Mouse (Mus musculus) heart, postnatal 0 days (tissue): ENCODE results near the gene Ube4b. TPM values are rescaled to one million over a fixed set of nuclear protein-coding genes. Genes with fewer than 3 reads are reported as not detected.

Experiments used
- ATAC-seq: fragments of 200-750 bp; cut with Nextera tagmentation; 2 replicates; pipeline ENCODE4 v1.8.0; 2017; ENCODE audit warnings: low read depth, moderate number of reproducible peaks, moderate library complexity; ENCODE audit not compliant: insufficient read depth
- DNase-seq: peaks from one replicate; pipeline ENCODE4 v3.0.0-alpha.2; 2016; ENCODE audit warnings: low spot score
- H3K27ac ChIP-seq: fragments of 300-500 bp; sonication (generic); 2 replicates; pipeline ENCODE4 v1.5.1; 2014; ENCODE audit warnings: low read depth, mild to moderate bottlenecking
- H3K27me3 ChIP-seq: fragments of 300-500 bp; sonication (generic); 2 replicates; pipeline ENCODE4 v1.6.1; 2014; ENCODE audit warnings: low read length, mixed read lengths; ENCODE audit not compliant: control insufficient read depth, insufficient read depth
- H3K36me3 ChIP-seq: fragments of 300-500 bp; sonication (generic); replicated peaks from 2 replicates; pipeline ENCODE4 v1.6.1; 2014; ENCODE audit warnings: low read length, mixed read lengths; ENCODE audit not compliant: control insufficient read depth, insufficient read depth
- H3K4me1 ChIP-seq: fragments of 300-500 bp; sonication (generic); 2 replicates; pipeline ENCODE4 v1.6.1; 2014; ENCODE audit warnings: antibody characterized with exemption; ENCODE audit not compliant: control insufficient read depth, insufficient read depth
- H3K4me2 ChIP-seq: fragments of 300-500 bp; sonication (generic); 2 replicates; pipeline ENCODE4 v1.6.1; 2014; ENCODE audit warnings: low read depth, mild to moderate bottlenecking, low read length, moderate library complexity
- H3K4me3 ChIP-seq: fragments of 300-500 bp; sonication (generic); 2 replicates; pipeline ENCODE4 v1.5.1; 2014; ENCODE audit warnings: low read depth, low read length
- H3K9ac ChIP-seq: fragments of 300-500 bp; sonication (generic); replicated peaks from 2 replicates; pipeline ENCODE4 v1.6.1; 2014; ENCODE audit warnings: low read depth, low read length, mixed read lengths
- H3K9me3 ChIP-seq: fragments of 300-500 bp; sonication (generic); replicated peaks from 2 replicates; pipeline ENCODE4 v1.6.1; 2016; ENCODE audit warnings: low read length; ENCODE audit not compliant: control insufficient read depth
- CTCF ChIP-seq: IDR thresholded peaks from 2 replicates; pipeline ENCODE4 v1.5.1; 2016; ENCODE audit warnings: antibody characterized with exemption, control low read depth, low read depth
- EP300 ChIP-seq: IDR thresholded peaks from 2 replicates; pipeline ENCODE4 v1.6.1; 2016; ENCODE audit warnings: antibody characterized with exemption, low read depth
- WGBS: fragments of 180-500 bp; shearing (Covaris S2); extraction: QIAGEN DNeasy Blood & Tissue Kit; methylation state at CpG from one replicate; pipeline ENCODE4 v1.1.7; 2014; 5-methylcytosine and 5-hydroxymethylcytosine counted together
- polyA plus RNA-seq: library from polyadenylated mRNA; unstranded; fragments of >200 nt; fragmentation: Nextera tagmentation; extraction: Ambion mirVana; gene quantifications from 2 replicates; pipeline ENCODE4 v1.2.1, GENCODE M21; 2015
- total RNA-seq: library from RNA; depleted of rRNA; stranded (reverse); fragments of >200 nt; gene quantifications from 2 replicates; pipeline ENCODE4 v1.2.3, GENCODE M21; 2014; ENCODE audit warnings: low replicate concordance

Gene Ube4b
- total and polyA plus RNA-seq, 2 experiments from 2014 or later = 20.2 to 56.4 TPM

GRCm38 (mm10) chr4:149374662-149375061 lies 51.9 kb downstream of the Ube4b start:
- Histone ChIP-seq H3K9ac (no peak overlapping the region), H3K27ac (no peak overlapping the region), H3K4me1 (no peaks in the 10 kb centered on the region), H3K27me3 (no peaks in the 10 kb centered on the region), H3K4me2 (no peak overlapping the region), H3K36me3 (peaks cover 82% of the 10 kb centered on the region), H3K9me3 (no peaks in the 10 kb centered on the region), H3K4me3 (no peak overlapping the region)
- DNase-seq (no peak), ATAC-seq (no peak)
- TF ChIP-seq EP300 (no peak), CTCF (no peak)
- WGBS = 86% methylated on average over 11 of the region's 11 CpGs

GRCm38 (mm10) chr4:149373927-149374326 lies 52.6 kb downstream of the Ube4b start:
- whole genome bisulfite sequencing = 72% methylated on average over 9 of the region's 9 CpGs
- ATAC-seq = no peak
- Histone ChIP-seq H3K36me3 (peaks cover 82% of the 10 kb centered on the region), H3K4me1 (no peaks in the 10 kb centered on the region), H3K4me2 (no peak overlapping the region), H3K27me3 (no peaks in the 10 kb centered on the region), H3K27ac (no peak overlapping the region), H3K9ac (no peak overlapping the region), H3K4me3 (no peak overlapping the region), H3K9me3 (no peaks in the 10 kb centered on the region)
- no peak for DNase-seq
- no peak for TF ChIP-seq CTCF

GRCm38 (mm10) chr4:149373431-149373830 lies 53.1 kb downstream of the Ube4b start:
- WGBS = 66% methylated on average over 5 of the region's 5 CpGs
- no peak overlapping the region for H3K9ac ChIP-seq

GRCm38 (mm10) chr4:149365702-149366370 lies 60.7 kb downstream of the Ube4b start:
- H3K36me3 ChIP-seq = peaks cover 77% of the 10 kb centered on the region
- DNase-seq (peak; percentile 42), ATAC-seq (peak; percentile 69)
- 0 out of 2 replicates have a peak overlapping the region, but pooled peaks have one; percentile 5 for H3K9ac ChIP-seq
- TF ChIP-seq CTCF (no peak), EP300 (no peak; the same call in 1 of the 2 replicates)
- peak overlapping the region; percentile 86 for H3K27ac ChIP-seq
- no peaks in the 10 kb centered on the region for H3K27me3 ChIP-seq
- H3K4me1 ChIP-seq = peaks cover 7% of the 10 kb centered on the region
- no peak overlapping the region for H3K4me2 ChIP-seq
- no peaks in the 10 kb centered on the region for H3K9me3 ChIP-seq
- 50% methylated on average over 12 of the region's 12 CpGs for WGBS
- no peak overlapping the region for H3K4me3 ChIP-seq

More at GRCm38 (mm10) chr4:149373431-149373830, 53.1 kb downstream of the Ube4b start:
- ATAC-seq = no peak
- Histone ChIP-seq H3K27me3 (no peaks in the 10 kb centered on the region), H3K4me1 (no peaks in the 10 kb centered on the region), H3K4me3 (no peak overlapping the region), H3K9me3 (no peaks in the 10 kb centered on the region), H3K4me2 (no peak overlapping the region), H3K27ac (no peak overlapping the region), H3K36me3 (peaks cover 80% of the 10 kb centered on the region)
- TF ChIP-seq EP300 (no peak), CTCF (peak; percentile 39)
- no peak for DNase-seq

- 41% methylated on average over 5 of the region's 5 CpGs for WGBS
- no peak overlapping the region for H3K4me3 ChIP-seq
- DNase-seq (peak; percentile 67), ATAC-seq (peak; percentile 81)
- no peak; the same call in 1 of the 2 replicates for TF ChIP-seq EP300
- no peak for TF ChIP-seq CTCF
- H3K27me3 ChIP-seq = no peaks in the 10 kb centered on the region
- peaks cover 78% of the 10 kb centered on the region for H3K36me3 ChIP-seq
- H3K9ac ChIP-seq = 0 out of 2 replicates have a peak overlapping the region, but pooled peaks have one; percentile 20
- no peaks in the 10 kb centered on the region for H3K9me3 ChIP-seq
- H3K4me1 ChIP-seq = peaks cover 7% of the 10 kb centered on the region
- H3K4me2 ChIP-seq = no peak overlapping the region
- H3K27ac ChIP-seq = peak overlapping the region; percentile 86
These were observed 61.7 kb downstream of the Ube4b start for GRCm38 (mm10) chr4:149364896-149365295.

- ATAC-seq (0 out of 2 replicates have a peak, but pooled peaks have one; percentile 17), DNase-seq (no peak)
- Histone ChIP-seq H3K27ac (no peak overlapping the region), H3K4me3 (no peak overlapping the region), H3K36me3 (peaks cover 86% of the 10 kb centered on the region), H3K4me1 (peaks cover 7% of the 10 kb centered on the region), H3K4me2 (no peak overlapping the region), H3K27me3 (no peaks in the 10 kb centered on the region), H3K9ac (no peak overlapping the region), H3K9me3 (no peaks in the 10 kb centered on the region)
- TF ChIP-seq CTCF = 0 out of 2 replicates have a peak, but pooled peaks have one; percentile 6
- TF ChIP-seq EP300 = no peak
- 54% methylated on average over 6 of the region's 6 CpGs for WGBS
These were observed 65.5 kb downstream of the Ube4b start for GRCm38 (mm10) chr4:149361051-149361450.
